Mouse (Mus musculus) bone marrow macrophage, adult 2 months (primary cell): ENCODE results near the gene Tmem28. TPM values are rescaled to one million over a fixed set of nuclear protein-coding genes. Genes with fewer than 3 reads are reported as not detected.

Source experiments
- H3K27ac ChIP-seq: 2 replicates; pipeline ENCODE4 v1.5.1; 2012; ENCODE audit warnings: low read depth, low read length; ENCODE audit not compliant: insufficient read depth
- H3K4me1 ChIP-seq: 2 replicates; pipeline ENCODE4 v1.6.1; 2012; ENCODE audit warnings: low read length; ENCODE audit not compliant: control insufficient read depth, insufficient read depth
- H3K4me3 ChIP-seq: 2 replicates; pipeline ENCODE4 v1.5.1; 2012; ENCODE audit warnings: mild to moderate bottlenecking, low read length, moderate library complexity; ENCODE audit not compliant: insufficient read depth
- CTCF ChIP-seq: IDR thresholded peaks from 2 replicates; pipeline ENCODE4 v1.5.1; 2012; ENCODE audit warnings: low read depth, mild to moderate bottlenecking, low read length, moderate library complexity
- POLR2A ChIP-seq: IDR thresholded peaks from 2 replicates; pipeline ENCODE4 v1.6.1; 2012; ENCODE audit warnings: mild to moderate bottlenecking, low read depth, low read length, borderline replicate concordance
- polyA plus RNA-seq: library from polyadenylated mRNA; stranded (reverse); fragments of >200 nt; gene quantifications from 2 replicates; pipeline ENCODE4 v1.2.4, GENCODE M21; 2012; ENCODE audit not compliant: missing spikeins, insufficient read depth, insufficient read length

Tmem28 gene
- polyA plus RNA-seq = not detected in 2 replicates

DNA sequence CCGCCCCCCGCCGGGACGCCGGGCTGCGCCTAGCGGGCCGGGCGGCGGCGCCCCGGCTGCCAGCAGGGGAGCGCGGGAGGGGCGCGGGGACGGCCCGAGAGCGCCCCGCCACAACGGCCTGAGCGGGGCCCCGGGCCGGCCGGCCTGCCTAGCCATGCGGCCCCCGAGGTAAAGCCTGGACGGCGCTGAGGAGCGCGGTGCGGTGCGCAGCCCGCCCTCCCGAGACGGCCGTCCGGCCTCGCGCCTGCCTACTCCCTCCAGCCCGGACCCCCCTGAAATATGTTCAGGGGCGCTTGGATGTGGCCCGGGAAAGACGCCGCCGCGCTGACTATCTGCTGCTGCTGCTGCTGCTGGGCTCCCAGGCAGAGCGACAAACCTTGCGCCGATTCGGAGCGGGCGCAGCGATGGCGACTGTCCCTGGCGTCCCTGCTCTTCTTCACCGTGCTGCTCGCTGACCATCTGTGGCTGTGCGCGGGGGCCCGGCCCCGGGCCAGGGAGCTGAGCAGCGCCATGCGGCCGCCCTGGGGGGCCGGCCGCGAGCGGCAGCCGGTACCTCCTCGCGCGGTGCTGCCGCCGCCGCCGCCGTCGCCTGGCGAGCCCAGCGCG is at the start of gene Tmem28:
Tmem28 (plus strand) TSS at position 232 of the 606 bp plus-strand sequence.
- H3K4me3 ChIP-seq = no peak within 1 kb of the TSS
- no peak for TF ChIP-seq CTCF
- no peak for TF ChIP-seq POLR2A
- H3K4me1 ChIP-seq = no peaks in the 10 kb centered on the region
- H3K27ac ChIP-seq = no peak within 1 kb of the TSS

DNA sequence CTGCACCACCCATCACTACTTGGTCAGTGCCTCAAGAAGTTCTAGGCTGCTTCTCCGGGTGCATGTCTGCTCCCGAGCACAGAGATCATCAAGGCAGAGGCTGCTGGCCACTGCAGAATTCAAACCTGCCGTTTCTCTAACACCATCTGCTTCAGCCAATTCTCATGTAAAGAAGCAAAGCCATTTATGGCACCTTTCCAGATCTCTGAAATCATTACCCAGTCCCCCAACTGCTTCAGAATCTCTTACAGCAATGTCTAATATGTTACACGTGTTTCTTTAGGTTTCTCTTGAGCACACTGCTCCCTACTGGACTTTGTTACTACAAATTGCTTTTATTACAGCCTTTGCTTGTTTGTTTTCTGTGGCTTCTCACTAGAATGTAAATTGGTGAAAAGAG is 40.5 kb upstream of the Tmem28 start:
- Histone ChIP-seq H3K4me3 (no peak overlapping the region), H3K27ac (no peak overlapping the region), H3K4me1 (no peaks in the 10 kb centered on the region)
- no peak for TF ChIP-seq CTCF
- no peak for TF ChIP-seq POLR2A

DNA sequence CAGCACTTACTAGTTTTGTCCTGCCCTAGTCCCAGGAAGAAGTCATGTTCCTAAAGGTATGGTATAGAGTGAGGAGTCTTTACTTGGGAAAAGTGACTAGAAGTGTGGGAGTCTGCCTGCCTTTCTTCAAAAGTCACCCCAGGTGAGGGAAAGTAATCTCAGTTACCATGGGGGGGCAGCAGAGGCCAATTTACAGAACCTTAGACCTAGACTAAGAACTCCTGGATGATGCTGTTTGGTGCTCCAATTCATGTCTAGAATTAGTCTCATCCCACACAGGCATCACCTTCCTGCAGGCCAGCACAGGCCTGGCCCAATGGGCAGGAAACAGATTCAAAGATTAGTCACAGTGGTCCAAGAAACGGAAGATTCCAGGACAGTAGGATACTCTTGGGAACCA is 12.4 kb upstream of the Tmem28 start:
- H3K4me1 ChIP-seq = no peaks in the 10 kb centered on the region
- H3K27ac ChIP-seq = no peak overlapping the region
- H3K4me3 ChIP-seq = no peak overlapping the region
- TF ChIP-seq POLR2A = no peak
- no peak for TF ChIP-seq CTCF

DNA sequence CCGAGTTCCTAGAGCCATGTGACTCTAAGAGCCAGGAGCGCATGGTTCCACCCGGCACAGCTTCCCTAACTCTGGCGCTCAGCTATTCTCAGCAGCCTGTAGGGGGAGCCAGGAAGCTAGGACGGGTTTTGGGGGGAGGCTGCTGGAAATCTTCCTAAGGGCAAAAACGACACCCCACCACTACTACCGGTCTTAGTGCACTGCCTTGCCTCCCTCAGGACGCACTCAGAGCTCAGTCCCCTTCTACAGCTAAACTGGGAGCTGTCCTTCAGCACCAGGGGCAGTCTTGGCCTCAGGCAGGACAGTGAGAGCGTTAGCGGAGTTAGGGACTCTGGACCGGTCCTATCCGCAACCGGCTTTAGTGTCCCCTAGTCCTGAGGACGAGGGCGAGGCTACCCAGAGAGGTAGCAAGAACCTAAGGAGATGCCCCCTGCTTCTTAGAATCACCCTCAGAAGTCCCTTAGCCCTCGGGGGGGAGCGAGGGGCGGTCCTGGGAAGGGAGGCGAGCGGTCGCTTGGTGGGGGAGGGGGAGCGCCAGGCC is 1.4 kb upstream of the Tmem28 start:
- H3K27ac ChIP-seq = no peak overlapping the region
- no peak overlapping the region for H3K4me3 ChIP-seq
- TF ChIP-seq POLR2A (no peak), CTCF (no peak)
- no peaks in the 10 kb centered on the region for H3K4me1 ChIP-seq

DNA sequence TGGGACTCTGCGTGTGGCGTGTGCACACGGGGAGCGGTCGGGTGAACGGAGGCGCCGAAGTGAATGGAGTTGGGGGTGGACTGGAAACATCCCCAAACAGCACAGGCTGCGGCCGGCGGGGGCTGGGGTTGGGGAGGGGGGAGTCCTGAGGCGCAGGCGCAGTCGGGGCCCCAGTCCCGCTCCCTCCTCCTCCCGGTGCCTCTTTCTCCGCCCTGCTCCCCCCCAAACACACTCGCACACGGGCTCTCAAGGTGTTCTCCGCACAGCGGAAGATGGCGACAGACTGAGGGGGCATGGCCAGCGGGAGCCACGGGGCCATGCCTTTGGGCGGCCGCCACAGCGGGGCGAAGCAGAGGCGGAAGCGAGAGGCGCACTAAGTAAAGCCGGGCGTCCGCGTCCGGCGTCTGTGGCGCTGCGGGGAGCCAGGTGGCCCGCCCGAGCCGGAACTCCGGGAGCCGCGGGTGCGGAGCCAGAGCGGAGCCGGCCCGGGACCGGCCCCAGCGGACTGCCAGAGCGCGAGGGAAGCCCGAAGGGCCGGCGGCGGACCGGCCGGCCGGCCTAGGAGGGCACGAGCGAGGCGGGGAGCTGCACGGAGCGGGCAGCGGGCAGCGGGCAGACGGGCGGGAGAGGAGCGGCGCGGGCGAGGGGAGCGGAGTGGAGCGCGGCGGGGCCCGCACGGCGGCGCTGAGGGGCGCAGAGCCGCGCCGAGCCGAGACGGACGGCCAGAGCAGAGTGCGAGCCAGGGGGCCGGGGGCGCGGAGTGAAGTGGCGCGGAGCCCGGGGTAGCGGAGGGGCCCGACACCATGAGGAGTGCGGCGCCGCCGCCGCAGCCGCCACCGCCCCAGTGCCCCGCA is 658 bp upstream of the Tmem28 start:
- TF ChIP-seq POLR2A = no peak
- no peak for TF ChIP-seq CTCF
- Histone ChIP-seq H3K4me1 (no peaks in the 10 kb centered on the region), H3K27ac (no peak overlapping the region), H3K4me3 (no peak overlapping the region)

DNA sequence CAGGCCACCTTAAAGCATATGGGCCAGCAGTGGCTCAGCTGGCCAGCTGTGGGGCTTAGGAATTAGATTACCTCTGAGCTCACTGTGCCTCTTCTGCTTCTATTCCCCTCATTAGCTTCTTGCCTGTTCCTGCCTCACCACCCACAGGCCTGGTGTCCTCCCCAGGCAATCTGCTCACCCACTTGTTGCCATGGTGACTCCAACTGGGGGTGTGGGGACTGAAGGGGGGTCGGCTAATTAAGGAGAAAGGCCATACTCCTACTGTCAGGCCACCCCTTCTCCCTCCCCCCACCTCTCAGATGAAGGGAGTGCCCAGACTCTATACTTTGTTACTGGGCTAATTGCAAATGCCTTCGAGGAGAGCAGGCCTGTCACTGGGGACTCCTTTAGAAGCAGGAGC is 21.3 kb downstream of the Tmem28 start:
- TF ChIP-seq CTCF (no peak), POLR2A (no peak)
- Histone ChIP-seq H3K4me1 (no peaks in the 10 kb centered on the region), H3K27ac (no peak overlapping the region), H3K4me3 (no peak overlapping the region)

DNA sequence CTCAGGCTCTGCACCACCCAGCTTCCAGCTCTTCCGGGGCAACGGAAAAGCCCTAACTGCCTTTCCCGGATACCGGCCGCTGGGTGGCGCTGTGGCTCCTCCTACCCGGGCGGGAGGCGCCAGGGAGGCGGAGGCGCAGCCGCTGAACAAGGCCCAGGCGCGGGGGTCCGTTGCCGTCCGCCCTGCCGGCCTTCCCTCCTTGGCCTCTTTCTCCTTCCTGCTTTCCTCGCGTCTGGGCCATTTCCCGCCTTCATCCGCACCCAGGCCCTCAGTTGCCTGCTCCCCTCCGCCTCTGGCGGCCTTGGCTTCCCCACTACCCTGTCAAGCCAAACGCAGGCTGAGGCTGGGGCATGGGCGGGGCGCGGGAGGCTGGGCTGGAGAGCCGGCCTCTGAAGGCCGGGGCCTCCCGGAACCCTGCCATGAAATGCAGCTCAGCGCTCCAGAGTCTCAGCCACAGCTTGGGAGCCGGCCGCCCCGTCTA is 32.5 kb downstream of the Tmem28 start:
- H3K4me3 ChIP-seq = no peak overlapping the region
- H3K4me1 ChIP-seq = no peaks in the 10 kb centered on the region
- H3K27ac ChIP-seq = no peak overlapping the region
- TF ChIP-seq POLR2A = no peak
- TF ChIP-seq CTCF = no peak

DNA sequence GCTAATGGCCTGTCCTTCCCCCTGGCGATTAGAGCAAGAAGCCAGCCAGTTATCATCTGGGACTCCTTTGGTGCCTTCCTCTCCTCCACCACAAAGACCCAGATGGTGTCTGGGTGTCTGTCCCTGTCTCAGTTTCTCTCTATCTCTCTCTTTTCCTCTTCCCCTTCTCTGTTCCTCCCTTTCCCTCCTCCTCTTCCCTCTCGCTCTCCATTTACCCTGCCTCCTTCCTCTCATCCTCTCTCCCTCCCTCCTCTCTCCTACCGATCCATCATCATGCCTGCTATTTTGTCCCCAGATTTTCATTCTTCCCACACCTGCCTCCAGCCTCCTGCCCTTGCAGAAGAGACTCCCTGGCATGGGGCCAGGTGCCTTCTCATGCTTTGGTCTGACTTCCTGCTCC is 33.0 kb downstream of the Tmem28 start:
- TF ChIP-seq POLR2A (no peak), CTCF (no peak)
- no peaks in the 10 kb centered on the region for H3K4me1 ChIP-seq
- H3K4me3 ChIP-seq = no peak overlapping the region

DNA sequence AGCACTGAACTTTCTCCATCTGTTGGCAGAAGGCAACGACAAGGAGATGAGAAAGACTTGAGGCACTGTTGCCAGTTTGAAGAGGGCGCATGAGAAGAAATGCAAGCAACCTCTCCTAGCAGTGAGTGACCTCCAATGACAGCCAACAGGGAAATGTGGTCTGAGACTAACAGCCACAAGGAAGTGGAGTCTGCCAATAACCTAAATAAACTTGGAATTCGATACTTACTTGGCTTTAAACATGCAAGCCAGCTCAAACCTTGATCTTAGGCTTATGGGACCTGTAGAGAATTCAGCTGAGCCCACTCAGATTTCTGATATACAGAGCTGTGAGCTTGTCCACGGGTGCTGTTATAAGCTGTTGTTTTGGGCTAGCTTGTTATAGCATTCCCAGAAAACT is 51.4 kb downstream of the Tmem28 start:
- Histone ChIP-seq H3K4me1 (no peaks in the 10 kb centered on the region), H3K27ac (no peak overlapping the region), H3K4me3 (no peak overlapping the region)
- TF ChIP-seq CTCF = no peak
- no peak for TF ChIP-seq POLR2A

More for the DNA sequence above, 33.0 kb downstream of the Tmem28 start:
- H3K27ac ChIP-seq = no peak overlapping the region
